Mouse (Mus musculus) neural tube, embryonic 13.5 days (tissue): ENCODE measurements around the gene Pde6h. TPM values are rescaled to one million over a fixed set of nuclear protein-coding genes. Genes with fewer than 3 reads are reported as not detected.
"Not testable (repeated sequence)": the region's sequence is repeated elsewhere in the genome, so short reads cannot be mapped to it uniquely, and the experiment has no call there.

Source experiments
- ATAC-seq: fragments of 200-750 bp; cut with Nextera tagmentation; 2 replicates; pipeline ENCODE4 v1.8.0; 2017; ENCODE audit warnings: low read depth, mild to moderate bottlenecking, moderate TSS enrichment, moderate library complexity
- H3K27ac ChIP-seq: fragments of 300-500 bp; sonication (generic); replicated peaks from 2 replicates; pipeline ENCODE4 v1.5.1; 2015; ENCODE audit warnings: moderate library complexity, mild to moderate bottlenecking, inconsistent platforms
- H3K27me3 ChIP-seq: fragments of 300-500 bp; sonication (generic); 2 replicates; pipeline ENCODE4 v1.6.1; 2015; ENCODE audit warnings: mild to moderate bottlenecking, inconsistent platforms
- H3K36me3 ChIP-seq: fragments of 300-500 bp; sonication (generic); 2 replicates; pipeline ENCODE4 v1.6.1; 2015; ENCODE audit warnings: mild to moderate bottlenecking, inconsistent platforms
- H3K4me1 ChIP-seq: fragments of 300-500 bp; sonication (generic); replicated peaks from 2 replicates; pipeline ENCODE4 v1.6.1; 2015; ENCODE audit warnings: inconsistent platforms
- H3K4me2 ChIP-seq: fragments of 300-500 bp; sonication (generic); 2 replicates; pipeline ENCODE4 v1.6.1; 2015; ENCODE audit warnings: inconsistent platforms, mild to moderate bottlenecking, moderate library complexity
- H3K4me3 ChIP-seq: fragments of 300-500 bp; sonication (generic); 2 replicates; pipeline ENCODE4 v1.5.1; 2015; ENCODE audit warnings: mild to moderate bottlenecking, inconsistent platforms
- H3K9ac ChIP-seq: fragments of 300-500 bp; sonication (generic); 2 replicates; pipeline ENCODE4 v1.6.1; 2015; ENCODE audit warnings: moderate library complexity, mild to moderate bottlenecking, inconsistent platforms
- H3K9me3 ChIP-seq: fragments of 300-500 bp; sonication (generic); 2 replicates; pipeline ENCODE4 v1.6.1; 2016; ENCODE audit warnings: inconsistent platforms
- WGBS: fragments of 180-500 bp; shearing (Covaris S2); methylation state at CpG from one replicate; pipeline ENCODE4 v1.1.7; 2015; 5-methylcytosine and 5-hydroxymethylcytosine counted together
- polyA plus RNA-seq: library from polyadenylated mRNA; unstranded; fragments of >200 nt; fragmentation: Nextera tagmentation; extraction: Ambion mirVana; gene quantifications from 2 replicates; pipeline ENCODE4 v1.2.1, GENCODE M21; 2015

Pde6h gene
- polyA plus RNA-seq, 1 experiment from 2014 or later: not detected

DNA sequence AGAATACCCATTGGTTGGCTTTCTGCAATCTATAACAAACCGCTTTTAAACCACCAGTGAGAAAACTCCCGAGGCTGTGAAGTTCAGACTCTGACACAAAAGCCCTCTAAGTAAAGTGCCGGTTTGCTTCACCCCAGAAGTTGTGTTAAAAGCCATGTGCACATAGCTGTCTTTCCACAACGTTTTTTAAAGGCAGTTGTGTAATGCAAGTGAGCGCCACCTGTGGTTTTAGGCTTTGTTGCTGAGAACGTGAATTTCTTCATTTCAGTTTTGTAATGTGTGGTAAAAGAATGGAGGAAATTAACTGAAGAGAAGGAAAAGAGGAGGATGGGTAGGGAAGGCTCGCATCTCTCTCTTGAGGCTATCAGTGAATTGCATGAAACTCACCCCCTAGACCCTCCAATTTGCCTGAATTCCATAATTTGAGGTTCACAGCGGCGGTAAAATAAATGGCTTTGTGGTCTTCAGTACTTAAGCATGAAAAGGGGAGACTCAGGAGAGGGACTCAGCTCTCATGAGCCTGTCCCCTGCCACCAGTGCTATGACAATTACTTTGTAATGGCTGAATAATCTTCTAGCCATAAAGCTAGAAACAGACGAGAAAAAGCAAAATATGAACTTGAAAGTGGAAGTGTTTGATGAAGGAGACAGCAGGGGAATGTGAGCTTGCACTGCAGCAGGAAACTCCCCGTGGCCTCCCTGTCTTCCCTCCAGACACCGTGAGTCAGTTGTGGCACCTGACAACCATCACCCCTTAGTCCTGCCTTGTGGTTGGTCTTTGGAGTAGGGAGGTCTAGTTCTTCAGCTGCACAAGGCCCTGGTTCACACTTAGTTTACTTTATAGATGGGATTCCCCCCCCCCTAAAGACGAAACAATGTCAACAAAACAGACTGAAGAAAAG lies 41.2 kb downstream of the Pde6h start:
- H3K27ac ChIP-seq: no peak overlapping the region
- no peaks in the 10 kb centered on the region for H3K27me3 ChIP-seq
- no peak overlapping the region for H3K9ac ChIP-seq
- H3K4me1 ChIP-seq: no peaks in the 10 kb centered on the region
- H3K4me3 ChIP-seq: no peak overlapping the region
- 67% methylated on average over 13 of the region's 13 CpGs for WGBS
- H3K9me3 ChIP-seq: no peaks in the 10 kb centered on the region
- ATAC-seq: no peak
- H3K4me2 ChIP-seq: no peak overlapping the region
- no peaks in the 10 kb centered on the region for H3K36me3 ChIP-seq

DNA sequence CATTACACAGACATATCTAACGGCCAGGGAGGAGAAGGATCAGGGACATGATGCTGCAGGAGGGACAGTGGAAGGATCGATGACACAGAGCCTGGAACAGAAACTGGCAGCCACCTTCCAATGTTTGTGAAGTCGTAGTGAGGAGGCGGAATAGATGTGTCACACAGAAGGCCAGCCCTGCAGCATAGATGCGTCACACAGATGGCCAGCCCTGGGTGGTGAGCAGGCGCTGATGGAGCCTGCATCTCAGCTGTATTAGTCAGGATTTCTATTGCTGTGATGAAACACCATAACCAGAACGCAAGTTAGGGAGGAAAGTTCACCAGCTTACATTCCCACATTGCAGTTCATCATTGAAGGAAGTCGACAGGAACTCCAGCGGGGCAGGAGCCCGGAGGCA lies 42.3 kb downstream of the Pde6h start:
- Histone ChIP-seq H3K36me3 (no peaks in the 10 kb centered on the region), H3K9ac (no peak overlapping the region), H3K4me2 (no peak overlapping the region), H3K4me1 (no peaks in the 10 kb centered on the region), H3K4me3 (no peak overlapping the region), H3K9me3 (no peaks in the 10 kb centered on the region), H3K27ac (no peak overlapping the region), H3K27me3 (no peaks in the 10 kb centered on the region)
- WGBS: 82% methylated on average over 10 of the region's 10 CpGs
- no peak for ATAC-seq

DNA sequence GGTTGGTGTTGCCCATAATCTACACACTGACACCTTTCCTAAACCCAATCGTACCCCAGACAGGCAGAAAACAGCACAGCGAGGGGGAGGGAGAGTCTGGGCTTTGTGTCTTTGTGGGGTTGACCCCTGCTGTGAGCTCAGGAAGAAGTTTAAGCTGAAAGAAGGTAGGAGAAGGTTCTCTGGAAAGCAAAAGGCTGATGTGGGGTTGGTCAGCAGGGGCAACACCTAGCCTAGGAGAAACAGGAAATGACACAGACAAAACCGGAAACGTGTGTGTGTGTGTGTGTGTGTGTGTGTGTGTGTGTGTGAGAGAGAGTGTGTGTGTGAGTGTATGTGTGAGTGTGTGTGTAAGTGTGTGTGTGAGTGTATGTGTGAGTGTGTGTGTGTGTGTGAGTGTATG lies 43.8 kb downstream of the Pde6h start:
- Histone ChIP-seq H3K9ac (no peak overlapping the region), H3K36me3 (no peaks in the 10 kb centered on the region), H3K27ac (no peak overlapping the region), H3K27me3 (no peaks in the 10 kb centered on the region), H3K4me1 (no peaks in the 10 kb centered on the region), H3K4me3 (no peak overlapping the region), H3K9me3 (no peaks in the 10 kb centered on the region), H3K4me2 (no peak overlapping the region)
- no peak for ATAC-seq
- WGBS: 65% methylated on average over 4 of the region's 4 CpGs

GRCm38 (mm10) chr6:136968877-136969276 lies 45.2 kb downstream of the Pde6h start:
- not testable (repeated sequence) for H3K4me2 ChIP-seq, H3K9ac ChIP-seq, H3K27ac ChIP-seq, H3K4me1 ChIP-seq, H3K27me3 ChIP-seq, H3K4me3 ChIP-seq, ATAC-seq, H3K36me3 ChIP-seq, H3K9me3 ChIP-seq
- 52% methylated on average over 4 of the region's 4 CpGs for WGBS

GRCm38 (mm10) chr6:136979274-136980082 lies 55.8 kb downstream of the Pde6h start:
- no peak for ATAC-seq
- Histone ChIP-seq H3K36me3 (no peaks in the 10 kb centered on the region), H3K4me3 (no peak overlapping the region), H3K4me1 (0 out of 2 replicates have a peak, but pooled peaks cover 4% of the 10 kb centered on the region), H3K9me3 (no peaks in the 10 kb centered on the region), H3K9ac (no peak overlapping the region), H3K4me2 (no peak overlapping the region), H3K27ac (no peak overlapping the region), H3K27me3 (no peaks in the 10 kb centered on the region)
- 87% methylated on average over 23 of the region's 23 CpGs for WGBS

DNA sequence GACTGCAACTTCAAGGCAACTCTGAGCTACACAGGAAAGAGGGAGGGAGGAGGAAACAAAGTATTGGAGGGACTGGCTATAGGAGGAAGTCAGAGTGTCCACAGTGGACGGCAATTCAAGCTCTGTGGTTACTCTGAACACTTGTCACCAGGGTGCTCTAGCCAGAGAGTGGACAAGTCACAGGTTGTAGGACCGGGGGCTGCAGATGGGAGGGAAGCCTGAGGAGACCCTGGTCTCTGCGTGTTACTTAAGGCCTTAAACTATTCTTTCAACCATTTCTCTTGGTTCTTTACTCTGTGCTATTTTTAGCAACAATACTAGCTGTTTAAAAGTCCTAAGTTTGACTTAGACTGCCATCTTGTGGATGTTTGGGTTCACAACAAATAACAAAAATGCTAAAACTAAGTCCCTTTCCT lies 56.7 kb downstream of the Pde6h start:
- Histone ChIP-seq H3K9me3 (no peaks in the 10 kb centered on the region), H3K27ac (no peak overlapping the region), H3K27me3 (no peaks in the 10 kb centered on the region), H3K9ac (no peak overlapping the region), H3K4me2 (no peak overlapping the region), H3K36me3 (no peaks in the 10 kb centered on the region), H3K4me1 (0 out of 2 replicates have a peak, but pooled peaks cover 5% of the 10 kb centered on the region), H3K4me3 (no peak overlapping the region)
- peak; percentile 47; the same call in 1 of the 2 replicates for ATAC-seq
- 41% methylated on average over 3 of the region's 3 CpGs for WGBS

- no peak overlapping the region for H3K4me3 ChIP-seq
These were observed 58.9 kb downstream of the Pde6h start for GRCm38 (mm10) chr6:136982581-136982980.

DNA sequence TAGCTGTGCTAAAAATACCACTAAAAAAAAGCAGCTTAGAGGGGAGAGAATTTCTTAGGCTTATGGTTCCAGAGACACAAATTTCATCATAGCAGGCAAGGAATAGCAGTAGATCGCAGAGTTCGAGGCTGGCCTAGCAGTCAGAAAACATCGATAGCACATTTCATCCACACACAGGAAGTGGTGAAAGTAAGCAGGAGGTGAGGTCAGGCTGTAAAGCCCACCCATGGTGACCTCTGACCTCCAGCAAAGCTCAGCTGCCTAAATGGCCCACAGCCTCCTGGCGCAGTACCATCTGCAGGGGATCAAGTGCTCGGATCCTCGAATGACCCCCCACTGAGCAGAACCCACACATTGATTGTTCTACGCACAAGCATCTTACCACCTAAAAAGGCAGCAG lies 59.6 kb downstream of the Pde6h start:
- Histone ChIP-seq H3K9me3 (no peaks in the 10 kb centered on the region), H3K27me3 (no peaks in the 10 kb centered on the region), H3K4me2 (no peak overlapping the region), H3K27ac (no peak overlapping the region), H3K9ac (no peak overlapping the region), H3K36me3 (no peaks in the 10 kb centered on the region), H3K4me3 (no peak overlapping the region), H3K4me1 (0 out of 2 replicates have a peak, but pooled peaks cover 10% of the 10 kb centered on the region)
- 55% methylated on average over 7 of the region's 7 CpGs for WGBS
- ATAC-seq: no peak

More at GRCm38 (mm10) chr6:136982581-136982980, 58.9 kb downstream of the Pde6h start:
- H3K27me3 ChIP-seq: no peaks in the 10 kb centered on the region
- no peak overlapping the region for H3K27ac ChIP-seq
- WGBS: 82% methylated on average over 6 of the region's 6 CpGs
- no peak overlapping the region for H3K9ac ChIP-seq
- ATAC-seq: no peak
- no peaks in the 10 kb centered on the region for H3K36me3 ChIP-seq
- no peaks in the 10 kb centered on the region for H3K9me3 ChIP-seq
- H3K4me1 ChIP-seq: 0 out of 2 replicates have a peak, but pooled peaks cover 10% of the 10 kb centered on the region
- H3K4me2 ChIP-seq: no peak overlapping the region

- Histone ChIP-seq H3K4me3 (no peak overlapping the region), H3K4me2 (no peak overlapping the region), H3K27me3 (no peaks in the 10 kb centered on the region), H3K36me3 (no peaks in the 10 kb centered on the region), H3K4me1 (peaks cover 17% of the 10 kb centered on the region; the same call in 1 of the 2 replicates), H3K9ac (no peak overlapping the region), H3K27ac (no peak overlapping the region), H3K9me3 (no peaks in the 10 kb centered on the region)
- 69% methylated on average over 13 of the region's 13 CpGs for WGBS
- ATAC-seq: no peak
These were observed 62.4 kb downstream of the Pde6h start for GRCm38 (mm10) chr6:136986019-136986418.

DNA sequence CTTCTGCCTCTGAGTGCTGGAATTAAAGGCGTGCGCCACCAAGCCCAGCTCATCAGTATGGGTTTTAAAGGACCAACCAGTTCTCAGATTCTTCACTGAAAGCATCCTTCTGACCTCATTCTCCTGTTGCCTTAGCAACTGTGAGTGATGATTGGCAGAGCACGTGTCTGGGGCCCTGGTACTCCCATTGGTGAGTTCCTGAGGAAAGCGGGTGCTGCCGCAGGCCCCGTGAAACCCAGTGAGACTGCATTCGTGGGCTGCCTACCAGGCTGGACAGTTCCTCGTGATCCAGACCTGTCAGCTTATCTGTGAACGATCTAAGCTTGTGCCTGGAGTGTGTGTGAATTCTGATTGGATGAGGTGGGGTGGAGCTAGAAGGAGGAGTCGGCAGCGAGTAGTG lies 63.1 kb downstream of the Pde6h start:
- Histone ChIP-seq H3K27me3 (no peaks in the 10 kb centered on the region), H3K27ac (no peak overlapping the region), H3K4me1 (peaks cover 17% of the 10 kb centered on the region; the same call in 1 of the 2 replicates), H3K4me3 (no peak overlapping the region), H3K9ac (no peak overlapping the region), H3K4me2 (no peak overlapping the region), H3K36me3 (no peaks in the 10 kb centered on the region), H3K9me3 (no peaks in the 10 kb centered on the region)
- no peak for ATAC-seq
- WGBS: 63% methylated on average over 11 of the region's 11 CpGs

DNA sequence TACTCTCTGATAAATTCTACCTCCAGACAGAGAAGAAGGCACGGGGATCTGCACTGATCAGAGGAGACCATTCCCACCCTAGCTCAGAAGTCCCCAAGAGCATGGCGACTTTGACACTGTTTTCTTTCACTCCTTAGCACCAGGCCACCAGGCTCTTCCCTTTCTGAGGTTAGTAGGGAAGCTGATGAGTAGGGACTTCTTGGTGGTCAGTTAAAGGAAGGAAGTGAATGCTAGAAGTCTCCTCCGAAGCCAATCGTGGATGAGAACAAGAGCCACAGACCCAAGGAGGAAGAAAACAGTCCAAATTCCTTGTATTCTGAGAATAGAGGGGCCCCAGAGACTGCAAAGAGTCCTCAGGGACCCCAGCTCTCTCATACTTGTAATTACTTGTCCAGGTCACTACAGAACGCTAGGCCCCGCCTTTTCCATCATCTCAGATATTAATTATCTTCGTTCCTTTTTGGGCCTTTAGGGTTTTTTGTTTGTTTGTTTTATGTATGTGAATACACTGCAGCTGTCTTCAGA lies 65.0 kb downstream of the Pde6h start:
- no peaks in the 10 kb centered on the region for H3K36me3 ChIP-seq
- no peaks in the 10 kb centered on the region for H3K27me3 ChIP-seq
- H3K9ac ChIP-seq: no peak overlapping the region
- H3K4me2 ChIP-seq: no peak overlapping the region
- no peaks in the 10 kb centered on the region for H3K9me3 ChIP-seq
- H3K27ac ChIP-seq: no peak overlapping the region
- WGBS: 89% methylated on average over 7 of the region's 7 CpGs
- no peak overlapping the region for H3K4me3 ChIP-seq
- no peak for ATAC-seq
- peaks cover 17% of the 10 kb centered on the region; the same call in 1 of the 2 replicates for H3K4me1 ChIP-seq
